Mouse (Mus musculus) layer of hippocampus, adult 9-11 months (tissue): ENCODE data around the gene Susd6.

ENCODE experiments used
- DNase-seq: peaks from one replicate; pipeline ENCODE4 v3.0.0; 2022

Gene Susd6

DNA sequence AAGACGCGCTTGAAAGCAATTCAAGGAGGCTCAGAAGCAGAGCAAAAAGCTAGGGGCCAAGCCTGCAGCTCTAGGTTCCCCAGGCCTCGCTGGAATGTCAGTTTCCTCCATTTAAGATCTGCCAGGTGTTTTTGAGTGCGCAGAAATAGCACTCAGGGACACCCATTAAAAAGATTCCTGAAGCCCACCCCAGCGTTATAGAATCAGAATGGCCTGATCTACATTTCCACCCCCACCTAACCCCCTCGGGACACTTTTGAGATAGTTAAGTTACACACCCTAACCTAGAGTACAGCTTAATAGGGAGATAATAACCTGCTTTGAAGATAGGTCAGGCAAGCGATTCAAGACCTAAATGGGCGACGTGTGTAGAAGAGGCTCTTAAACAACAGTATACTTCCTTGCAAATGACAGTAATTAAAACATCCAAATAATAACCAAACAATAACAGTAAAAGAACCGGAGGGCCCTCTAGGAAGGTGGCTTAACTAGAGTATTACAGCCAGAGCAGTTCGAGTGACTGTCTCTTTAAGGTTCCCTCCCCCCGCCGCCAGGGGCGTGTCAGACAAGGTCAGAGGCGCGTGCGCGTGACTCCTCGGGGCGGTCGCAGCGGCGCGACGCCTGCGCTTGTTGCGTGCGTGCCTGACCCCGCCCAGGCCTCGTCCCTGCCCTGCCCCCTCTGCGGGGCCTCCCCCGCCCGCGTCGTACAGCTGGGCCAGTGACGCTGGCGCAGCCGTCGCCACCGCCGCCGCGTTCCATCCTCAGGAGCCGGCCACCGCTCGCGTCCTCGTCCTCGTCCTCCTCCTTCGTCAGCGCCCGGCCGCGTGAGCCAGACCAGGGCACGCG, at the start of gene Susd6:
Gene Susd6 (plus strand): TSS at position 662 of the 846 bp plus-strand sequence.
- peak; percentile 99 for DNase-seq

DNA sequence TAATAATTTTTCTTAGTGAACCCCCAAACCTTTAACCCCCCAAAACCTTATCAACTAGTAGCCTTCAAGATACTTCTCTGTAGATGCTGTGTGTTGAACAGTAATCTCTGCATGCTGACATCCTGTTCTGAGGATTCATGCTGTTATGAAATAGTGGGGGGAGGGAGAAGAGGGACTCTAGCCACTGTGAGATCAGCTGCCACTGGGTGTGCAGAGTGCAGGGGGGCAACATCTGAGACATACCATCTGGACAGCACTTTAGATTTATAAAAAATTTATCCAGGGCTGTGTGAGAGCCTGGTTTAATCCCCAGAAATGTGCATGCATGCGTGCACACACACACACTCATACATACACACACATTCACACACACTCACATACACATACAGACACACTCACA, 45.7 kb upstream of the Susd6 start:
- DNase-seq, result no peak

DNA sequence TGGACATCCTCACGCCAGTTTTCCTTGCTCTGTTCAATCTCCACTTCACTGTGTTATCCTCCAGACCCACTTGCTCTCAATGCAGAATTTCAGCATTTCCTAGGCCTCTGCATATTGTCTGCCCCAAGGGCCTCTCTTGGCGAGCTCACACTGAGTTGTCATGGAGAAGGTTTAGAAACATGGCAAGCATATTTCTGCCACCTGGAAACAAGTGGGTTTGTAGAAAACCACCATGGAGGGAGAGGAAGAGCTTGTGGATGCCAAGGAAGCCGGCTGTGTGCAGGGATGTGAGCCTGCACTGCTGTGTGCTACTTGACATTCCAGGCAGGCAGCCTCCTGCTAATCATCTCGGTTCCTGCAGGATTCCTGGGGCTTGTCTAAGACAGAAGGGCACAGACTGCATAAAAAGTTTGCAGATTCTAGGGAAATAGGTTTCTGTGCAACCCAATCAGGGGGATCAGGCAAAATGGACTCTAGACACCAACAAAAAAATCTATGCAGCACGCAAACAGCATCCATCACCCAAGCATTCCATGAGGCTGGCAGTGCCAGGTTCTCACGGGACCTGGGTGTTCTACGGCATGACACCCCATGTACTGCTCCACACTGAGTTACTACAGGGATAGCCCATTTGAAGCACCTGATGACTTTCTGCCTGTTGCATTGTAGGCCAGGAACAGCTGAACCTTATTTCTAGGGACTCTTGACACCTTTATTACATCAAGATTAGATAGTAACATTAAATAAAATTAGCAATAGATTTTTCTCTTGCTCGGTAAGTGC, 44.1 kb upstream of the Susd6 start:
- DNase-seq, result peak; percentile 70

DNA sequence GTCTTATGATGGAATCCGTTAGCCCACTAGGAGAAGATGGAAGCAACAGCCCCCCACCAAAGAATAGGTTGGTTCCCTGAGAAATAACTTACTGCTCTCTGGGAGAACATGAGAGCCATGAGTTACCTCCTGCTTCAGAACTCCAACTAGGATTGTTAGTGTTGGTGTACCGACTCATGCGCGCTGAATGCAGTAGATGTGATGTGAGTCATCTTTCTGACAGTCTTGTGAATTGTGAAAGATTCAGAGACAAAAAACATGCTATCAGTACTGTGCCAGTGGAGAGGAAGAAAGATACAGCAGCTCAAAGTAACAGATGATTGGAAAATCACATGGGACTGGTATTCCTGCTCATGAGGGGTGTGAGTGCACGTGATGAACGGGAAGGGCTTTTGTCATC, 38.8 kb upstream of the Susd6 start:
- no peak for DNase-seq

DNA sequence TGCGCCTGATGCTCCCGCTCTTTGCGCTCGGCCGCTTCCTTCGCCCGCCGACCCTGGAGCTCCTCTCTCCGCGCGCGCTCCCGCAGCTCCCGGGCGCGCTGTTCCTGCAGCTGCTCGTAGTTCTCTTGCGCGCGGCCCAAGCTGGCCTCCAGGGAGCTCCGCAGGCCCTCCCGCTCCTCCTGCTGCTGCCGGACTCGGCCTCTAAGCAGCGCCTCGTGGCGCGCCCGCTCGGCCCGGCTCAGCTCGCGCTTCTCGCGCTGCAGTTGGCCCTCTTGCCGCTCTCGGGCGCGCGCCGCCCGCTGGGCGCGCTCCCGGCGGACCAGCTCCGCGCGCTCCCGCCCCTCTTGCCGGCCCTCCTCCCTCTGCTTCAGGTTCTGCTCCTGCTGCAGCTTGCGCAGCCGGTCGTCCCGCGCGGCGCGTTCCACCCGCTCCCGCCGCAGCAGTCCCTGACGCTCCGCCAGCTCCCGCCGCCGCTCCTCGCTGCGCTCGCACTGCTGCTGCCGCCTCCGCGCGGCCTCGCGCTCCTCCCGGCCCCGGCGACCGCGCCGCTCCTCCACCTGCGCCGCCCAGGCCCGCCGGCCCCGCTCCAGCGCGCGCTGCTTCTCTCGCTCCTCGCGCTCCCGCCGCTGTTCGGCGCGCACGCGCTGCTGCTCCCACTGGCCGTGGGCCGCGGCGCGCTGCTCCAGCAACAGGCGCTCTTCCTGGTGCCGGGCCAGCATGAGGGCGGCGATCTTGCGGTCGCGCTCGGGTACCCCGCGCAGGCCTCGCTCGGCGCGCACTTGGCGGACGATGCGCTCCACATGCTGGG, 32.4 kb upstream of the Susd6 start:
- no peak for DNase-seq

DNA sequence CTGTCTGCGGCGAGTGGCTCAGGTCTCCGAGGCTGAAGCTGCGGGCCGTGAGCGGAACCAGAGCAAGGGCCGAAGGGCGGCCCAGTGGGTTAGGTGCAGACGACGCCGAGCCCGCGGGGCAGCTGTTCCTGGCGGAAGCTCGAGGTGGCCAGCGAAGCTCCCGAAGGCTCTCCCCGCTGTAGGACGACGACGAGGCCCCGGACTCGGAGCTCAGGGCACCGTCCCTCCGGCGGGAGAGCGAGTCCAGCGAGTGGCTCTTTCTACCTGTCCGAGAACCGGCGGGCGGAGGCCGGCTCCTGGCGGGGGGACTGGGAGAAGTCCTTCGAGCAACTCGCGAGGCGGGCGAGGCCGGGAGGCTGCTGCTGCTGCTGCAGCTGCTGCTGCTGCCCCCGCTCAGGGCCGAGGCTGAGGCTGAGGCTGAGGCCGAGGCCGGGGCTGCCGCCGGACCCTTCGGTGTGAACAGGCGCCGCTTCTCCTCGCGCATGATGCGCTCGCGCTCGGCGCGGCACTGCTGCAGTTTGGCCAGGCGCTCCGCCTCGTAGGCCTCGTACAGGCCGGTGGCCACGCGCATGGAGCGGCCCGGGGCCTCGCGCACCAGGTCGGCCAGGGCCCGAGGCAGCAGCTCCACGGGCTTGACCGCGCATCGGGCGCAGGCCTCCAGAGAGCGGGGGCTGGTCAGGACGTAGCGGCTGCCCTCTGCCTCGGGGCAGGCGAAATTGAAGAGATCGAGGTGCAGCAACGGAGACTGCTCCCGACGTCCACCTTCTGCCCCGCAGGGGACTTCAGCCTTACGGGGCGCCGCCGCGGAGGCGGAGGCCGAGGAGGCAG, 31.5 kb upstream of the Susd6 start:
- no peak for DNase-seq

DNA sequence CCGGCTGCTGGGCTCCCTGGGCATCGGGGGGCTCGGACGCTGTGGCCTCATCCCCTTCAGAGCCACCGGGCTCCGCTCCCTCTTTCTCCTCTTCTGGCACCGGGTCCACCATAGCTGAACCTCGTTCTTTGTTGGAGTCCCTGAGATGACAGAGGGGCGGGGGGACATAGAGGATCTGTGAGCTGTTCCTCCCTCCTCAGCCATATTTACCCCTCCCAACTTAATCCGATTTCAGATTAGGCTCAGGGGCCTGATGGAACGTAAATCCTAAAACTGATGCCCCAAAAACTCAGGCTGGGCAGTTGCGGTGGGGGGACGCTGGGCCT, 31.0 kb upstream of the Susd6 start:
- DNase-seq, result no peak

DNA sequence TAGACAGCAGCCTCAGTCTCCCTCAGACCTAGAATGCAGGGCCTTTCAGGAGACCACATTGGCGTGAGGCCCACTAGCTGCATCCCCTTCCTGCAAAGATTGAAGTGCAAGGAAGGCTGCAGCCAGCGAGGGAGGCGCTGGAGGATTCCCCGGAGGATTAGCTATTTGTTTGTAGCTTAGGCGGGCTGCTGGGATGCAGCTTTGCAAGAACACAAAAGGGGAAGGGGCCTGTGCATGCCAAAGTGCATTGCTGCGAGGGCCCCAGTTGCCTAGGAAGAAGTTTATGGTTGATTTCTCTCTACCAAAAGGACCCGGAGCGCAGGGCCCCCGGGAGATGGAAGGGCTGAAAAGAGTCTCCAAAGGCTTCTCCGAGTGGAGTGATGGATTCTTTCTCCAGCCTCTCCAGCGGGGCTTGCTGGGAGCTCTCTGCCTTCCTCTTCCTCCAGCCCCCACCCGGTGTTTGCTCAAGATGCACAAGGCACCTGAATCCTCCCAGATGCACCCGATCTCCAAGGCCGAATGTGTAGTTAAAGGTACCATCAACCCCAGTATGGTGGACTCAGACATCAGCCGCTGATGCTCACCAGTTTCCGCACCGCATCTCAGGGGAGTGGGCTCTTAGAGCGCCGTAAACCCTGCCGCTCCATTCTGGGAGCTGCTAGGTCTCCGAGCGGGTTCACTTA, 30.5 kb upstream of the Susd6 start:
- DNase-seq, result peak; percentile 28

DNA sequence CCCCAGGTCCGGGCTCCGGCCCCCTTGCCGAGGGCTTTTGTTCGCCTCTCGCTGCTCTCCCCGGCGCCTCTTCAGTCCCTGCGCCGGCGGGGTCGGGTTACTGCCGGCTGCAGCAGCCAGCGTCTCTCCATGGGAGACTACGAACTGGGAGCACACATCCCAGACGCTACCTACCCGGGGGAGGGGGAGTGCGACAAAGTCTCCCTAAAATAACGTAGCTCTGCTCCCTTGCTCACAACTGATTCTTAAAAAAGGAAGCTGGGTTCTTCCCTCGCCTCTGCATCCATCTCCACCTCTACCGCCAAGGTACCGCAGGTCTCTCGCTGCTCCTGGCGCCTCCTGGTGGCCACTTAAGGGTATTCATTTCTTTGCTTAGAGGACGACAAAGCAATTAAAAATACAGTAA, 29.9 kb upstream of the Susd6 start, which contains the start of gene Ccdc177:
Gene Ccdc177 (minus strand): TSS at position 292 of the 406 bp plus-strand sequence.
- peak; percentile 82 for DNase-seq

DNA sequence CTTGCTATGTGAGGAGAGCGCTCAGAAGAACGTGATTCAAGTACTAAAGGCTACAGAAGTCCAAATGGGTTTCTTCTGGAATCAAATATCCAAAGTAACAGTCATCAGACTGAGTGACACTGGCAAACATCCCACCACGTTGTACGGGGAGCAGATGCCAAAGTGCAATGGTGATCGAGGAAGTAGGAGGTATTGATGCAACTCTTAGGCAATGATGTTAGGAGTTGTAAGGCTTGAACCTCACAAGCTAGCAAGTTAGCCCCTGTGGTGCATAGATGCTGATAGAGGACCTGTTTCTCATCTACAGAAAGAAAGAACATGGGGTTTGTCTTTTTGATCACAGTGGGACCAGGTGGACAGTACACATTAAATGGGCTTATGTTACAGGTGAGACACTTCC, 27.3 kb upstream of the Susd6 start:
- no peak for DNase-seq

DNA sequence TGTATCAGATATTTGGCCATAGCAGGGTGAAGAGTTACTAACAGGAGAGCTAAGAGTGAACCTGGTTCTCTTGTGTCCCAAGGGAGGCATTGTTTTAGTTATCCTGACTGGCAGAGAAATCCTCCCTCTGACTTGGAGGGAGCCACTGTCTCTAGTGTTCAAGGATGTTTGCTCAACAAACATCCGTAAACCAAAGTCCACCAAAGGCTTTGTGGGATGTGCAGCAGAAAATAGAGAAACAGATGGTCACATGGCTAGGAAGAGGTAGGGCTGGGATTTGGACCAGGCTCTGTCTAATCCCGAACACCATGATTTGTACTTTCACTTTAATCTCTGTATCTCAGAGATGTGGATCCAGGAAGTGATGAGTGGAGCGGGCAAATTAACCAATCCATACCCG, 26.2 kb upstream of the Susd6 start:
- no peak for DNase-seq

DNA sequence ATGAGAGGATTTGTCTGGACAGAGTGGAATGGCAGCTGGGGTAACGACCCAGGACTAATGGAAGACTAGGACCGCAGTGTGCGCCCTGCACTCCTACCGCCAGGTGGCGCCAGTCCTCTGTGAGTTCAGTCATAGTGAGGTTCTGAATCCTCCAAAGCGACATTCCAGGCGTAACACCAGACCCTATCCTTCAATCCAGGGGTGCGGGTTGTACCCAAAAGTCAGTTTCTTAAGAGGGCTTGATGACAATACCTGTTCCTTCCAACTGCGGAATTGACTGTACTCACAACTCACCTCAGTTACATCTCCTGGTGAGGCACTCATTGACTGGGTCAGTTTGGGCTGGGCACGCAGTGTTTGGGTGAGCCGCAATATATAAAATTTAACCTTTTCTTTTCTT, 20.6 kb upstream of the Susd6 start:
- DNase-seq, result peak; percentile 44

DNA sequence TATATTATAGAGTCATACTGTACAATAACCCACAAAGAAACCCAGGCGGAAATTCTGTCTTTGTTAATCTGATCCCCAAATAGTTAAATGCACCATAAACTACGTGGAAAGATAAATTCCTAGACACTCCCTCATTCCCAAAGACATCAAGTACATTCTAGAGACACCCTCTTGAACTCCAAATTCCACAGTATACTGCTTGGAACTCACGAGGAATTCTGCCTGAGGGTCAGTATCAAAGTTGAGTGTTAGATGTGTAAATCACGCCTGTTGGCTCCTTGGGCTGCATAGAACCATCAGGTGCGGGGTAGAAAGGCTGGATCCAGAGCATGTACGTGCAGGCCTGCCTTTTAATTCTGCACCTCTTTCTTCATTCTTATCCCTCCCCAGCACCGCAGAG, 15.5 kb upstream of the Susd6 start:
- DNase-seq, result no peak

DNA sequence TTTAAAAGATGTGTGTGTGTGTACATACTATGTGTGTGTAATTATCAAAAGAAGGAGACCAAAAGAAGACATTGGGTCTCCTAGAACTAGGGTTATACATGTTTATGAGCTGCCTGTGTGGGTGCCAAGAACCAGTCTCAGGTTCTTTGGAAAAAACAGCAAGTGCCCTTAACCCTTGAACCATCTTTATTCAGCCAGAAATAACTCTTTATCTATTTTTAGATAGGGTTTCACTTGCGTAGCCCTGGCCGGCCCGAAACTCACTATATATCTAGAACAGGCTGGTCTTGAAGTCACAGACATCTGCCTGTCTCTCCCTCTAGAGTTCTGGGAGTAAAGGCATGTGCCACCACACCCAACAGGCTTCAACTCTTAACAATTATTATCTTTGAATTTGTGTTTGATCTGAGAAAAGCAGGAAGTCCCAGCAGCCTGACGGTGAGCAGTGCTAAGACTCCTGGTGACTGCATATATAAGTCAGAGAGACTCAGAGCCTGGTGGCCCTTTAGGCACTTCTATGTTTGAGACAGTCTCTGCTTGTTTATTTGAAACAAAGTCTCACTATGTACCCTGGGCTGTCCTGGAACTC, 14.2 kb upstream of the Susd6 start:
- DNase-seq, result no peak

DNA sequence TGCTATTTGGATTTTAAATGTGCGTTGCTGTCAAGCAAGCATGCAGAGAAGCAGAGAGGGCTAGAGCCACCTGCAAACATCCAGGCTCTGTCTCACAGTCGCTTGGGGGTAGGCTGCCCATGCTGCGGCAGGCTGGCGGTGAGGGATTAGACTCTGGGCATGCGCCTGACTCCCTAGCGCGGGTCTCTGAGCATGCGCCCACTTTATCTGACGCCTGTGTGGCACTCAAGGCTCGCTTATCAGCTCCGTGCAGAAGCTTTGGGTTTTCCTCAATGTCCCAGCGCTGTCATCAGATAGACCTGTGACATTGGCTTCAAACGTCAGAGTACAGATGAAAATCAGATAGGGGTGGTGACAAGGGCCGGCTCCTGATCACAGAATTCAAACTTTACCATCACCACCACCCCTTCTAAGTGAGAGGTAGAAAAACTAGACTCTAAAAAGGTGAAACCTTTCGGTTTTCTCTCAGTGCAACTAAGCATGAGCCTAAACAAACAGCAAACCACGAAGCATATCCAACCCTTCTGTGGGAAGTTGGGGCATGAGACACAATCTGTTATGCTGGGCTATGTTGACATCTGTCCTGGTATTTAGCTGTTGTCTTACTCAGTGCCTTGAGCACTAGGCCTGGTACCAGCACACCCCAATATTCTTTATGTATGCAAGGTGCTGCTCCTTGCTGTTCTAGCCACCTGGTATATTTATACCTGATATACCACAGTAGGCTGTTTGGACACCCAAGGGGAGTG, 11.9 kb upstream of the Susd6 start:
- DNase-seq, result no peak

DNA sequence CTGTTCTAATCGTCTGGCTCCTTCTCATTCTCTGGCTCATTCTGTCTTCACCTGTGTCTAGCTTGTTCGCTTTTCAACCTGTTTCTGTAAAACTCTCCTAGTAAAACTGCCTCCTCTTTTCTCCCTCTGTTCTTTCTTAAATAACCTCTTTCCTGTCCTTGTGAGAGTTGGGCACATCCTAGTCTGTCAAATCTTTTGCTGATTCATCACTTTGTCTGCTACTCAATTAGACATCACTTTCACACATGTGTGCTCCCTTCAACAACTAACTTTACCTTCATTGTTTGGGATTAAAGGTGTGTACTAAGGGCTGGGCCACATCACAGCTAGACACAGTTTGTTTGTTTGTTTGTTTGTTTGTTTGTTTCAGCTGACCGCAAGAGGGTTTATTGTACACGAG, 10.6 kb upstream of the Susd6 start:
- no peak for DNase-seq

DNA sequence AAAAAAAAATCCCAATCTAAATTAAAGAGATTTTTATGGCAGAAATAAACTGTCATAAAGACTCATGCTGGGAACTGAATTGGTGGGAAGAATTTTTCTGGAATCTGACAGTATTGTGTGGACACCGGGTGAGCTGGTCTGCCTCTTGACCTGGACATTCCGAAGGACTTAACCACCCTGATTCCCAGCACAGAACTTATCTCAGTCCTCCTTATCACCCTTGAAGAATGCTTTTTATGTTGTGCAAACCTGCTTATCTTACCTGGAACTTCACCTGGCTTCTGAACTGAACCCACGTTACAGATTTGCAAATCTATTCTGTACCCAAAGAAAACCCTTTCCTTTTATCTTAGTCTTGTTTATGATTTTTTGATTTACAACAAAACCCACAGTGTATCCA, 8.1 kb upstream of the Susd6 start:
- DNase-seq, result no peak

DNA sequence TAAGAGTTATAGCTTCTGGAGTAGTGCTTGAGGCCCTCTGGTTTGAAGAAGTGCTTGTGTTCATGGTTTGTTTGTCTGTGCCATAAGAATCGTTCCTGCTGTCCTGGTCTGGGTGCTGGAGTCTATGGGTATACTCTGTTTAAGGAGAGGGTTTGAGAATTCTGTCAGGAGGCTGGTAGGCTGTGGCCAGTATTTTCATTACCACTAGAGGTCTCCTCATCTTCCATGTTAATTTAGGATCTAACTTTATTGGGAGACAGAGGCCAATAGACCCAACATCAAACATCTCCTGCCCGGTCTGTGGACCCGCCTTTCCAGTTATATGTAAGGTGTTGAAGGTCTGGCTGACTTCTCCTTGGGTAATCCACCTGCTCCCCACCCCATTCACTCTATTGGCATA, 7.4 kb upstream of the Susd6 start:
- no peak for DNase-seq

DNA sequence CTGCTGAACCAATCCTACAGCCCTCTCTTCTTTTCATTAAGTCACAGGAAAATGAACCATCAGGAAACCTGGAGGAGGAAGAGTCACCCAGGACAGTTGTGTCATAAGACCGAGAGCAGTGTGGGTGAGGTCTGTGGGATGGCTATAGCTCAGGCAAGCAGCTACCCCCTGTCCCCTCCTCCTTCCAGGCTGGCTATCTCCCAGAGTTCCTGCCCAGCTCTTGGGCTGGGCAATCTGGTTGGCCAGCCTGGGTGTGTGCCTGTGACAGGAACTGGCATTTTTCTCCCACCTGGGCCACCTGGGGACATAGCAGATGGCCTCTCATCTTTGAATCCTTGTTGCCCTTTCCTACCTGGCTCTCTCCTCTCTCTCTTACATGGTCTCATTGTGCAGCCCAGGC, 6.4 kb upstream of the Susd6 start:
- DNase-seq, result no peak

DNA sequence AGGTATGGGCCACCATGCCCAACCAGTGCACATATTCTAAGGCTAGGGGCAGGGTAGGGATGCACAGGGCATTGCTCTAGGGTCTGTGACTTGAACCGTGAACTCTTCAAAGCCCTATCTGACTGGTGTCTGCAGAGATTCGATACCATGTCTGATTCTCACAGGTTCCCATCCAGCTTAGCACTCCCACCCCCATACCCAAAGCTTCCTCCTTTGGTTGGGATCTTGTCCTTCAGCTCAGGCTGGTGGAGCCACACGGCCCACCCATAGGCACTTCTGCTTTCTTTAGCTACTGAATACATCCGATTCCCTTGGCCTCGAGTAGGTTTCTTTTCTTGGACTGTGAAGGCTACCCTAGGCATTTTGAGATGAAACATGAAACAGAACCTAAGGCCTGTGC, 5.3 kb upstream of the Susd6 start:
- DNase-seq, result peak; percentile 53

DNA sequence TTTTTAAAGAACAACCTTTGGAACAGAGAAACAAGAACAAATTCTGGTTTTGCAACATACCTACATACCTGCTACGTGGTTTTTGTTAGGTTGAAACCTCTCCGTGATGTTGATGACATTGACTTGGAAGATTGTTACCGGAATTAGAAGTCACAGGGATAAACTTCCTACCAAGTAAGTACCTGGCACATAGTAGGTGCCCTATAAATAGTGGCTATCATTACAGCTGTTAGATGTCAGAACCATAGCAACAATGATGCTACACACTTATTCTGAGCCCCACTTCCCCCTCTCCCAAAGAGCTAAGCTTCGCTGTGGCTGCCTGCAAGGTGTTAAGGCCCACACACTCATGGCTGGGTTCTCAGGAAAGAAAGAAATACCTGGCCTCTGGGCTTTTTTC, 4.7 kb upstream of the Susd6 start:
- DNase-seq, result no peak
